Mouse (Mus musculus) gastrocnemius, postnatal 14 days (tissue): ENCODE results near the gene Spats2. TPM values are rescaled to one million over a fixed set of nuclear protein-coding genes. Genes with fewer than 3 reads are reported as not detected.
A peak's percentile ranks its signal among the peaks of the same experiment; 100 is the strongest.
"Not testable (repeated sequence)": the region's sequence is repeated elsewhere in the genome, so short reads cannot be mapped to it uniquely, and the experiment has no call there.

Experiments used
- DNase-seq: peaks from one replicate; pipeline ENCODE4 v3.0.0; 2021; ENCODE audit warnings: mixed read lengths
- intact Hi-C: fragments of 180-260 bp; cut with DNase I; formaldehyde crosslinking; loops from one replicate; pipeline ENCODE4 v1.15.1; 2025; ENCODE audit warnings: low total_unique reads
- total RNA-seq, 2 experiments: library from RNA; stranded (reverse); gene quantifications; 2 replicates each; pipeline ENCODE4 v1.2.3; 2021

Gene Spats2
- total RNA-seq, 2 experiments from 2014 or later, result 7.1 to 8.7 TPM

- DNase-seq, result no peak
- intact Hi-C loops, result no loop called here
These were observed 1.2 kb downstream of the Spats2 start for GRCm38 (mm10) chr15:99126816-99127365.

DNA sequence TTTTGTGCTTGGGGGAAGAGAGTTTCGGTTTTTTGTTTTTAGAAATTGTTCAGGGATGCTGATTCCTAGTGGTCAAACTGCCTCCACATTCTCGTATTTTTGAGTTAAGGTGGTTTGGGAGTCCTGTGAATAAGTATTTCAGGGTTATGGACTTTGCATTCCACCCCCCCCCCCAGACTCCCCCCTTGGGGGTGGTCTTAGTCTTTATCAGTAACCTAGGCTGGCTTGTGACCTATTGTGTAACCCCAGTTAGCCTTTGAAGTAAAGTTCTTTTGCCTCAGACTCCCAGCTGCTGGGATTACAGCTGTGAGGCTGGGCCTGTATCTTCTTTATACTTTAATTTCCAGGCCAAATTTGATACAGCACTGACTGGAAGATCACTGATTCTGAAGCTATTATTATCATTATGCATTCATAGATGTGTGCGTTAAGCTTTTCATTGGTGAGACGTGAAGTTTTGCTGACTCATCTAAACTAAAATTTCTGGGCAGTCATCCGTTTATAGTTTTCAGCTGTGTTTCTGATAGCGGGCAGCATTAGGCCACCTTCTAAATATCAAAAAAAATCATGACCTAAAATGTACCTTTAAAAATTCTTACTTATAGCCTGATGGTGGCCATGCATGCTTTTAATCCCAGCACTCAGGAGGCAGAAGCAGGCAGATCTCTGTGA, 2.3 kb downstream of the Spats2 start:
- intact Hi-C loops, result no loop called here
- DNase-seq, result no peak

- intact Hi-C loops, result no loop called here
- no peak for DNase-seq
These were observed 3.7 kb downstream of the Spats2 start for GRCm38 (mm10) chr15:99129441-99129840.

GRCm38 (mm10) chr15:99129956-99130910, 4.5 kb downstream of the Spats2 start:
- intact Hi-C loops, result no loop called here
- DNase-seq, result no peak

- no peak for DNase-seq
- intact Hi-C loops, result no loop called here
These were observed 12.7 kb downstream of the Spats2 start for GRCm38 (mm10) chr15:99138389-99138788.

- intact Hi-C loops, result no loop called here
- DNase-seq, result peak; percentile 36
These were observed 14.0 kb downstream of the Spats2 start for GRCm38 (mm10) chr15:99139669-99140068.

DNA sequence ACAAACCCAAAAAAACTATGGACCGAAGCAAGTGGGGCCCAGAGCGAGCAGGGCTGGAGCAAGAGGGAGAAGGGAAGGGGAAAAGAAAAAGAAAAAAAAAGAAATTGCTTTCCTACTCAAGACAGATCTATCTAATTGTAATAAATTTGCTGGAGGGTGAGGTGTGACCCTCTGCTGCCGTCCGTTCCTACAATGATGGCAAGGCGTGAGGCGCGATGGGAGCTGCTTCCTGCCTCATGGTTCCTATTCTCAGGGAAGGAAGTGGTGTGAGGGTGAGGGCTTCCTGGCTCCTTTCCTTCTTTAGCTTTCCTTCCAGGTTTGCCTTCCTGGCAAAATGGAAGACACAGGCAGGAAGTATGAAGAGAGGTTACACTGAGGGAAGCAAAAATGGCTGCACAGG, 24.8 kb downstream of the Spats2 start:
- intact Hi-C loops, result no loop called here
- DNase-seq, result no peak

DNA sequence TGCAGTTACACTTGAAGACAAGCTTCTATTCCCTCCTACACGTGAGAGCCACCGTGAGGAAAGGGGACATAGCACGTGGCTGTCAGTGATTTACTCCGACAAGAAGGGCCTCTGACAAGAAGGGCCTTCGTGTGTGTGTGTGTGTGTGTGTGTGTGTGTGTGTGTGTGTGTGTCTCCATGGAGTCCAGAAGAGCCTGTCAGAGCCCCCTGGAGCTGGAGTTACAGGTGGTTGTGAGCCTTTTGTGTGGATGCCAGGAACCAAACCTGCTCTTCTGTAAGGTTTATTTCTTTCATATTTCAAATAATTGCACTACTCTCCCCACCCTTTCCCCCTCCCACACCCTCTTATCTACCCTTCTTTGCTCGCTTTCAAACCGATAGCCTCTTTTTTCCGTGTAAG, 25.6 kb downstream of the Spats2 start:
- no peak for DNase-seq
- intact Hi-C loops, result no loop called here

DNA sequence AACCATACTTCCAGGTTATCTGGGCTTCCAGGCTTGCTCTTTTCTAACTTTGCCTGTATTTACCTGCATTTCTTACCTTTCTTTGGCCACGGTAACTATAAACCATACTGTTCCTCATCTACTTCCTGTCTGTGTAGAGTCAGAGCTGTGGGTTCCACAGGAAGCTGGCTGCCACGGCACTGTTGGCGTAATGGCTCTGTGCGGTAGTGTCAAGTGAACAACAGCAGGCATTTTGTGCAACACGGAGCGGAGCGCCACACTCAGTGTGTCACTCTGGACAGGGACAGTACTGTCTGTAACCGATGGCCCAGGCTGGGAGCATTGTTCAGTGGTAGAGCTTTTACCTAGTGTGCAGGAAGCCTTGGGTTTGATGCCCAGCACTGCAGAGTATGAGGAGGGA, 27.8 kb downstream of the Spats2 start:
- intact Hi-C loops, result no loop called here
- no peak for DNase-seq

GRCm38 (mm10) chr15:99154515-99154914, 28.8 kb downstream of the Spats2 start:
- intact Hi-C loops, DNase-seq: not testable (repeated sequence)

GRCm38 (mm10) chr15:99163512-99164365, 38.0 kb downstream of the Spats2 start:
- intact Hi-C loops, result no loop called here
- DNase-seq, result no peak

- no peak for DNase-seq
- intact Hi-C loops, result no loop called here
These were observed 46.4 kb downstream of the Spats2 start for GRCm38 (mm10) chr15:99172131-99172530.

GRCm38 (mm10) chr15:99179639-99180038, 53.9 kb downstream of the Spats2 start:
- intact Hi-C loops, result no loop called here
- no peak for DNase-seq

DNA sequence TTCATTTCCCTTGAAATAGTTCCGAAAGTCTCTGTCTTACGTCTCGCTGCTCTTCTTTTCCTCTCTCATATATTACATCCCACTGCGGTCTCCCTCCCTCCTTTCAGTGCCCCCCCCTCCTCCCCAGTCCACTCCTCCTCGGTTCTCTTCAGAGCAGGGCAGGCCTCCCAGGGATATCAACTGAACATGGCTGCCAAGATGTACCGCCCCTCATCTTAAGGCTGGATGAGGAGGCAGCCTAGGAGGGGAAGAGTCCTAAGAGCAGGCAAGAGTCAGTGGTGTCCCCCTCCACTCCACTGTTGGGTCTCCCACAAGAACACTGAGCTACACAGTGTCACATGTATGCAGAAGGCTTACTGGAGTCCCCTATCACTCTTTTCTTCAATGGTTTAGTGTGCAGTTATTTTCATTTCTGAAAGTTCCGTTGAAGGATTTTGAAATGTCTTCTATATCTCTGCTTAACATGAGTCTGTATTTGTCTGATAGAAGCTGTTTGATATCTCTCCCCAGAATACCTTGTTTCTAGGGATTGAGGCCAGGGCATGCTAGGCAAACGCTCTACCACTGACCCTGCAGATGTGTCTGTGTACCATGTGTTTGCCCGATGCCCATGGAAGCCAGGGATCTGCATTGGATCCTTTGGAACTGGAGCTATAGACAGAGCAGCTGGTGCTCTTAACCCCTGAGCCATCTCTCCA, 58.6 kb downstream of the Spats2 start:
- intact Hi-C loops, result no loop called here
- DNase-seq, result no peak

- intact Hi-C loops, result no loop called here
- DNase-seq, result no peak
These were observed 68.6 kb downstream of the Spats2 start for GRCm38 (mm10) chr15:99194358-99194757.

DNA sequence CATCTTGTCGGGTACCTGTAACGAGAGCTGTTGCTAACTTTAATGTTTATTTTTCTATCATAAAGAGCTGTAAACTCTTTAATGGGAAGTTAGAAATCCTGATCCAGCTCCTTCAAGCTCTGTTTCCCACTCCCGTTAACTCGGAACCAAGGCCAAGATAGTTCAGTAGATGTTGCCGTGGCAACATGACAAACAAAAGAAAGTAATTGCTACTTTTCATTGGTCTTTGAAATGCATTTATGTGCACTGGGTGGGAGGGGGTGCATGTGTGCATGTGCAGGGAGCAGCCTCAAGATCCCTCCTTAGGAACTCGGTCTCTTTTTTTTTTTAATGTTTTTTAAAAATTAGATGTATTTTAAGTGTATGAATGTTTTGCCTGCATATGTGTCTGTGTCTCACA, 69.3 kb downstream of the Spats2 start:
- no peak for DNase-seq
- intact Hi-C loops, result no loop called here

DNA sequence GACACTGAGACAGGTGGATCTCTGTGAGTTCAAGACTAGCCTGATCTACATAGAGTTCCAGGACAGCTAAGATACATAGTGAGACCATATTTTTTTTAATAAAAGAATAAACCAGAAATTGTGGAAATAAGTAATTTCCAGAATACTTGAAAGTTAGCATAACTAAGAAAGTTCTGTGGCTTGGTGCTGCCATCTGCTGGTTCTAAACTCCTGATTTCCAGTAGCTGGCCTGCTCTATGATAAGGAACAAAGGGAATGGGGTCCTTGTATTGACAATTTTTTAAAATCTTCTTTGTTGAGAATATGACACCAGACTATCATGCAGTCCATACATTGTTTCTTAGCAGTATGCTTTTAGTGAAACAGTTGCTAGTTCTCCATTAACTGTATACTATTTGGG, 73.0 kb downstream of the Spats2 start:
- no peak for DNase-seq
- intact Hi-C loops, result no loop called here

- DNase-seq, result no peak
- intact Hi-C loops, result loop anchor here (10.0 kb wide), 1 partner anchor 121 kb away; the partner anchor contains the start of gene C1ql4
These were observed 80.2 kb downstream of the Spats2 start for GRCm38 (mm10) chr15:99205959-99206358.

DNA sequence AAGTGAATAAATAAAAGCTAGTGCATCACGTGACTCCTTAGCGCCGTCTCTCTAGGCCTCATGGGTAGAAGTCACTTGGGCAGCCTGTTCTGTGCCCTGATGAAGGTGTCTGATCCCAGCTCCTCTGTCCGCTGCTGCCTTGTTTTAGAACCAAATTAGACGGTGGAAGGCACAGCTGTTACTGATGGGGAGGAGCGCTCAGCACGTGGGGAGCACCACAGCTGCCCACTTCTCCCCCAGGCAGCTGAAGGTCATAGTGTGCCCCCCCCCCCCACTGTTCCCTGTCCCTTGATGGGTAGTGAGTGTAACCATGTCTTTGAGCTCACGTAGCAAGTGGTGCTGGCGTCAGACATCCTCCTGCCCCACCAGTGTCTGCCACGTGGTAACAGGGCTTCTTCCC, 87.5 kb downstream of the Spats2 start:
- no peak for DNase-seq
- intact Hi-C loops, result no loop called here
